Mouse (Mus musculus) spleen, adult 2 months (tissue): ENCODE data around the gene Ubb. TPM values are rescaled to one million over a fixed set of nuclear protein-coding genes. Genes with fewer than 3 reads are reported as not detected.

Experiments
- DNase-seq, 2 experiments: peaks; one replicate each; pipeline versions ENCODE4 v3.0.0 to v3.0.0-alpha.2; 2012 to 2021; ENCODE audit warnings: low spot score in 2 of 2, low read depth in 1 of 2
- H3K27ac ChIP-seq: fragments of 200-500 bp; 2 replicates; pipeline ENCODE4 v1.5.1; 2012; ENCODE audit warnings: low read length, inconsistent platforms; ENCODE audit not compliant: insufficient read depth
- H3K27me3 ChIP-seq: fragments of 200-500 bp; 2 replicates; pipeline ENCODE4 v1.6.1; 2012; ENCODE audit warnings: mild to moderate bottlenecking, moderate library complexity, low read length, inconsistent platforms; ENCODE audit not compliant: control insufficient read depth, insufficient read depth
- H3K36me3 ChIP-seq: fragments of 200-500 bp; 2 replicates; pipeline ENCODE4 v1.6.1; 2012; ENCODE audit warnings: mild to moderate bottlenecking, low read length, inconsistent platforms; ENCODE audit not compliant: control insufficient read depth, insufficient read depth
- H3K4me1 ChIP-seq: fragments of 200-500 bp; 2 replicates; pipeline ENCODE4 v1.6.1; 2011; ENCODE audit warnings: inconsistent platforms; ENCODE audit not compliant: control insufficient read depth, insufficient read depth, insufficient read length
- H3K4me3 ChIP-seq: fragments of 200-500 bp; 2 replicates; pipeline ENCODE4 v1.5.1; 2011; ENCODE audit warnings: mild to moderate bottlenecking, inconsistent platforms; ENCODE audit not compliant: insufficient read depth, insufficient read length; ENCODE audit errors: extremely low read depth
- CTCF ChIP-seq: fragments of 200-500 bp; IDR thresholded peaks from 2 replicates; pipeline ENCODE4 v1.5.1; 2011; ENCODE audit warnings: mild to moderate bottlenecking, inconsistent platforms; ENCODE audit not compliant: insufficient read depth, insufficient read length, insufficient replicate concordance; ENCODE audit errors: extremely low read depth
- POLR2A ChIP-seq: fragments of 200-500 bp; IDR thresholded peaks from 2 replicates; pipeline ENCODE4 v1.6.1; 2011; ENCODE audit warnings: low read depth, low read length, inconsistent platforms
- WGBS: fragments of 180-500 bp; shearing (Covaris S2); methylation state at CpG from one replicate; pipeline ENCODE4 v1.1.7; 2018; 5-methylcytosine and 5-hydroxymethylcytosine counted together
- polyA plus RNA-seq: library from polyadenylated mRNA; depleted of rRNA; stranded (reverse); fragments of >200 nt; gene quantifications from 2 replicates; pipeline ENCODE4 v1.2.3, GENCODE M21; 2012; rRNA removed

Ubb gene
- polyA plus RNA-seq, 1 experiment: 1,229 TPM

GRCm38 (mm10) chr11:62598571-62598970 is 47.6 kb downstream of the Ubb start:
- no peak for DNase-seq
- Histone ChIP-seq H3K4me3 (no peak overlapping the region), H3K27ac (0 out of 2 replicates have a peak overlapping the region, but pooled peaks have one; percentile 14), H3K36me3 (peaks cover 22% of the 10 kb centered on the region), H3K27me3 (no peaks in the 10 kb centered on the region), H3K4me1 (peaks cover 4% of the 10 kb centered on the region; the same call in 1 of the 2 replicates)
- no peak for TF ChIP-seq CTCF
- TF ChIP-seq POLR2A: no peak
- WGBS: 86% methylated on average over 4 of the region's 4 CpGs

GRCm38 (mm10) chr11:62601732-62602618 is 51.0 kb downstream of the Ubb start:
- Histone ChIP-seq H3K27me3 (no peaks in the 10 kb centered on the region), H3K27ac (peak overlapping the region; percentile 74)
- 16% methylated on average over 17 of the region's 17 CpGs for WGBS

More at GRCm38 (mm10) chr11:62601732-62602618, 51.0 kb downstream of the Ubb start:
- DNase-seq: no peak
- Histone ChIP-seq H3K4me1 (peaks cover 4% of the 10 kb centered on the region; the same call in 1 of the 2 replicates), H3K4me3 (peak overlapping the region; percentile 77), H3K36me3 (peaks cover 36% of the 10 kb centered on the region)
- TF ChIP-seq POLR2A (no peak), CTCF (no peak)

Other genes with a start within 250 kb of the Ubb start
- gene Pigl, start 92.7 kb upstream of the Ubb start, polyA plus RNA-seq: 4.1 and 4.5 TPM in 2 replicates
- gene Ncor1, start 92.6 kb upstream of the Ubb start, polyA plus RNA-seq: 78.5 and 84.5 TPM in 2 replicates
- gene Cenpv, start 11.9 kb upstream of the Ubb start, polyA plus RNA-seq: 8.5 and 9.4 TPM in 2 replicates
- gene Trpv2, start 23.3 kb downstream of the Ubb start, polyA plus RNA-seq: 35.4 and 39.8 TPM in 2 replicates
- gene Lrrc75a, start 97.4 kb downstream of the Ubb start, polyA plus RNA-seq: 6.6 and 9.4 TPM in 2 replicates
- 22.3 and 24.6 TPM in 2 replicates for gene Mmgt2, start 97.5 kb downstream of the Ubb start, polyA plus RNA-seq
- gene Zfp287, start 180.7 kb downstream of the Ubb start, polyA plus RNA-seq: 1.5 and 1.8 TPM in 2 replicates
- not detected in 2 replicates for gene Gm10428, start 201.9 kb downstream of the Ubb start, polyA plus RNA-seq
- 0.15 and 0.64 TPM in 2 replicates for gene Zfp286, start 238.3 kb downstream of the Ubb start, polyA plus RNA-seq